Mouse (Mus musculus) thymus, postnatal 25 days (tissue): ENCODE results near the gene Wipi1.

Experiments used
- DNase-seq: peaks from one replicate; pipeline ENCODE4 v3.0.0; 2022

The Wipi1 gene

GRCm38 (mm10) chr11:109535966-109536365 lies 75.8 kb downstream of the Wipi1 start:
- no peak for DNase-seq

GRCm38 (mm10) chr11:109530030-109530429 lies 81.7 kb downstream of the Wipi1 start:
- no peak for DNase-seq

DNA sequence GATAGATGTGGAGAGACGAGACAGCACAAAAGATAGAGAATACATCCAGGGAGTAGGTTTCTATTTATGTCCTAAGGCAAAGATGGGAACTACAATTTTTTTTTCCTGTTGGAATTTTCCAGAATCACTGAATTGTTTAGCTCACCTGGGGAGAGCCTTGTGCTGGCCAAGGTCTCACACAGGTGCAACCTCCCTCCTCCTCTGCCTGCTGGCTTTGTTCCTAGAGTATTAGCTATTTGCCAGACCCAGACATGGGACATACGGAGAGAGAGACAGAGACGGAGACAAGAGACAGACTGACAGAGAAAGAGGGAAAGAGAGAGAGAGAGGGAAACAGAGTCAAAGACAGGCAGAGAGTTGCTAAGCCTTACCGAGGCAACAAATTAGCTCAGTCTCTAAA lies 86.2 kb downstream of the Wipi1 start:
- DNase-seq = no peak

DNA sequence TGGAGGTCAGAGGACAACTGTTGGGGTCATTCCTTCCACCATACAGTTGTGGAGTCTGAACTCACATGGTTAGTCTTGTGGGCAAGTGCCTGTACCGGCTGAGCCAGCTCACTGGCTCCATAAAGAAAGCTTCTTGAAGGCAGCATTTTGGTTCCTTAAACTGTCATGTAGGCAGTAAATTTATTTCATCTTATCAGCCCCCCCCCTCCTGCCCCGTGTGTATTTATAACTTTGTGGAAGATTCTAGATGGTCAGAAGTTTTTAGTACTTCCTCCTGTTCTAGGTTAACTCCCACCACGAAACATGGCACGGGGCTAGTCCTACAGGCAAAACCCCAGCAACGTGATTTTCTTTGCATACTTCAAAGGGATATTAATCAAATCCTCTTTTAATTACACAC lies 86.9 kb downstream of the Wipi1 start:
- DNase-seq = no peak
